Mouse (Mus musculus) embryonic fibroblast, embryonic 13.5 days (primary cell): ENCODE measurements around the gene Pon1.

Experiments
- CTCF ChIP-seq: IDR thresholded peaks from 2 replicates; pipeline ENCODE4 v1.5.1; 2011; ENCODE audit warnings: mild to moderate bottlenecking, control low read depth, low read length, moderate library complexity, borderline replicate concordance; ENCODE audit not compliant: insufficient read depth
- POLR2A ChIP-seq: IDR thresholded peaks from 2 replicates; pipeline ENCODE4 v1.6.1; 2011; ENCODE audit warnings: low read depth, mild to moderate bottlenecking, control low read depth, low read length, moderate library complexity

GRCm38 (mm10) chr6:5168158-5168557, 25.6 kb downstream of the Pon1 start:
- TF ChIP-seq CTCF (no peak), POLR2A (no peak)
